Mouse (Mus musculus): ENCODE measurements around the gene Map3k9.

Gene Map3k9

DNA sequence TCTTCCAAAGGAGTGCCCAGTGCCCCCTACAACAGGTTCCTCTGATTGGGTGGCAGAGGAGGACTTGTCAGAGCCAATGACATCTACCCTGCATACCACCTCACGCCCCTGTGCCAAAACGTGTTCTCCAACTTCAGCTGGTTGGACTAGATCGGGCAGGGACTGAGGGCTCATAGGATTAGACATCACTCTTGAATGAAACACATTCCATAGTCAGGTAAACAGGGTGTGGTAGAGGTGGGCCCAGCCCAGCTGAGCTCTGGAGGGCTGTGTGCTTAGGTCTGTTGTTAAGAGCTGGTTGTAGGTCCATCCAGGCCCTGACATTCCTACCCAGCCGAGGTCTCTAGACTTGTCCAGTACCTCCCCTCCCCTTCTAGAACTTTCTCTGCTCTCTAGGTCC, 68.4 kb downstream of the Map3k9 start:
- no peak for DNase-seq (ENCODE audit: extremely low spot score, low spot score)

DNA sequence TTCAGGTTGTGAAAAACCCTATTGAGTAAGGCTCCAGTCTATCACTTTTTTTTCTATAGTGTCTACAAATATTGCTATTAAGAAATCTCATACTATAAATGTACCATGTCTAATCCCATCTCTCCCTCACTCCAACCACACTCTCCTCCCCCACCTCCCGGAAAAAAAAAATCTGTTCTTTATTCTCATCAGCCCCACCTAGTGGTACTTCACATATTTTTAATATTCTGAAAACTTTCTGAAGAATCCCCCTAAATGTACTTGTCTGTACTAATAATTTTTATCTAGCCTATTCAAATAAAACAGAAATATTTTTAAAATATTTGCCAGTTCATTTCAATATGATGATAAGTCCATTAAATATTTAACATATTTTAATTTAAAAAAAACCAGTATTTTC, 78.1 kb downstream of the Map3k9 start:
- no peak for DNase-seq (ENCODE audit: extremely low spot score, low spot score)

DNA sequence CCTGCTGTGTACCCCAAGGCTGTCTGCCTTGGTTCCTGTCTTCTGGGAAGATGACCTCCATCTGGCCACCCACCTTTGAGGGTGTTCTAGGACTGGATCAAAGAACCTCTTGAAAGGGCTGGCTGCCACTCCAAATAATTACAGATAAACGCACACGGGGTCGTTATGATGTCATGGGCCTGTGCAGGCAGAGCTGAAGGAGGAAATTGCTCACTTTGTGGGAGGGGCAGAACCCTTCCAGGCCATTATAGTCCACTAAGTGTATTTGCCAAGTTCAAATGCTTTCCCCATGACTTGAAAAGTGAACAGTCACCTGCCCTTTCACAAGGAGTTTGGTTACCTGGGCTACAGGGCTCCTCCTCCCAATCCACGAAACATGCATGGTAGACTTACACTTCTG, 83.0 kb downstream of the Map3k9 start:
- DNase-seq (ENCODE audit: extremely low spot score, low spot score), result no peak

DNA sequence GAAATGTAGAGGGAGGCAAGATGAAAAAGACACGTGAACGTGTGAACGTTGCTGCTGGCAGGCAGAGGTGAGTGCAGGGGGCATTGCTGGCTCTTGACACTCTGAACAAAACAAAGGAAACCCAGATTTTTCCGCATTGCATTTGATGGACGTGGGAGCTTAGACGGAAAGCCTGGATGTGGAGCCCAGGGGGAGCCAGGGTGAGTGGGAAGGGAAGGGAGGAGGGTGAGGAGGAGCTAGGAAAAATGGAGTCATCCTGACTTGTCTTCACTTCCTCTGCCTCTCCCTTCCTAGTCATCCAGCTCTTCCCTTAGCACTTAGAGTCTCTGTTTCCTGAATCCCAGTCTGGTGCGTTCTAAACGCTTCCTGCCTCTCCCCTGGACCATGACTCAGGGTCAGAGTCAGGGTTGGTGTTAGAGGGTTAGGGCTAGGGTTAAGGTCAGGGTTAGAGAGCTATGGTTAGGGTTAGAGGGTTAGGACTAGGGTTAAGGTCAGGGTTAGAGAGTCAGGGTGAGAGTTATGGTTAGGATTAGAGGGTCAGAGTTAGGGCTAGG, 89.7 kb downstream of the Map3k9 start:
- DNase-seq (ENCODE audit: extremely low spot score, low spot score), result no peak

DNA sequence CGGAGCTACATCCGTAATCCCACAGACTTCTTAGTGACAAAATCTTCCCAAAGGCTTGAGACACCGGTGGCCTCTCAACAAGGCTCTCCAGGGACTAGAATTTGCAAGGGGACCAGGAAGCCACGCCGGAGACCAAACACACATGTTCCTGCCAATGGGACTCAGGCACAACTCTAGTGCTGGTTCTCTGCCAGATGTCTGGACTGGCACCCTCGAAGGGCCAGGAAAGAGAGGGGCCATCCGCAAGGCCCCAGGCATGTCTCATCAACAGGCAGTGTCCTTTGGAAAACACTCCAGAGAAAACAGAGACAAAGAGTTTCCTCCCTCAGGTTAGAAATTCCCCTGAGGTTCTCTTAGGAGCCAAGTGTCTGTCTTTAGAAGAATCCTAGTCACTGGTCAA, 90.2 kb downstream of the Map3k9 start:
- DNase-seq (ENCODE audit: extremely low spot score, low spot score), result no peak

DNA sequence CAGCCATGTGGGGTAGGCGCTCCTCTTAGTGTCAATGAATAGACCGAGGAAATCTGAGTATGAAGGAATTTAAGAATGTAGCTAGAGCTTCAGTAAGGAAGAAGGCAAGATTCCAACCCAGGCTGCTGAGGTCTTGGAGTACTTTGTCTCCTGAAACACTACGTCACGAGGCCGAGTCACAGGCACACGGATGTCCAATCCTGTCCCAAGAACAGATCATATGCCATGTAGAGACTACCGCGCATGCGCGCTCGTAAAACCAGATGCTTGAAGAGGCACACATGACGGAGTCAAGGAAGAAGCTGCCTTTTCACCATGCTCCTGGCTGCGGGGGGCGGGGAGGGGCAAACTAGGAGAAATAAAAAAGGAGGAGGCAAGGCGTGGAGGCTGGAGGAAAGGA, 90.9 kb downstream of the Map3k9 start:
- no peak for DNase-seq (ENCODE audit: extremely low spot score, low spot score)

DNA sequence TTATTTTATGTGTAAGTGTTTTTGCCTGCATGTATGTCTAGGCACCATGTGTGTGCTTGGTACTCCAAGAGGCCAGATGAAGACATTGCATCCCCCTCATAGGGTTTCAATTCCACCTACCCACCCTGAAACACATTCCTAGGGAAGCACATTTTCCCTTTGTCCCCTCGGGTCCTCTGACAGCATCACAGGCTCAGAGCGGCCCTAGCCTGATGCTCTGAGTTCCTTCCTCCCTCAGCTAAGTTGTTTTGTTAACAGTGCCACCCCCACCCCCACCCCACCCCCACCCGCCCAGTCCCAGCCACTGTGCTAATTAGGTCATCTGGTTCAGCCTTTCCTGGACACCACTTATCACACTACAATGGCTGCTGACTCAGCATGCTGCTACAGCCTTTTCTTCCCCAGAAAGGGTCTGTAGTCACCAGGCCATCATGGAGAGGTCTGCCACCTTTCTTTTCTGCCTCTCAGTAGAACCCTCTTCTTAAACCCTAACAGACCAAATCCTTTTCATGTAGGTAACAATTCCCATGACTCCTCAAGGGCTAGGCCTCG, 91.4 kb downstream of the Map3k9 start:
- no peak for DNase-seq (ENCODE audit: extremely low spot score, low spot score)

DNA sequence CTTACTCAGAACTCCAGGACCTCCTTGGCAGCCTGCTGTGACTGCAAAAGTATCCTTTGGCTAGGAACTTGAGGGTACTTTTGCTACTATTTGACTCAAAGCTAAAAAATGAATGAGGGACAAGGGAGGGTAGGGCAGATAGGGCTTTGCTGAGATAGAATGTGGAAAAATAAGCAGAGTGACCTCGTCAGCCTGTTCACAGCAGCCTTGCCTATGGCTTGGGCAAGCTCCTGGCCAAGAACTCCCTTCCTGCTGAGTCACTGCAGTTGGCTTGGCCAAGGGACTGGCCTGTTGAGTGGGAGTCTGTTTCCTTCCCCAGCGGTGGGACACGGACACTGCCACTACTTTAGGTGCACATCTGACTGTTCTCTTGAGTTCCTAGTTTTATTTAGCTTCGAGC, 92.4 kb downstream of the Map3k9 start:
- no peak for DNase-seq (ENCODE audit: extremely low spot score, low spot score)

DNA sequence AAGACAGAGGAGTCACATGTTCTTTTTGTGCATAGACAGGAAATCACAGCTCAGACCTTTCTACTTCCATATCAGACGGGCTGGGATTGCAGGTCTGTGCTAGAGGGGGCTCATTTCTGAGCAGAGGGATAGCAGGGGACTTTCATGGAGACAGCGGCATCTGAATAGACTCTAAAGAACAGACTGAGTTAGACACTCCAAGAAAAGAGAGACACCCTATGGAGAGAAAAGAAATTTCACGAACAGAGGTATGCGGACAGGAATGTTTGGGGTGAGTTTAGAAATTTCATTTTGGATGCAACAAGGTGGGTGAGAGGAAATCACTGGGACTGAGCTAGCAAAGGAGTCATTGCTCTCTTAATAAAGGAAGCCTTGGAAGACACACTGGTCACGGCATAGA, 93.1 kb downstream of the Map3k9 start:
- DNase-seq (ENCODE audit: extremely low spot score, low spot score), result no peak

DNA sequence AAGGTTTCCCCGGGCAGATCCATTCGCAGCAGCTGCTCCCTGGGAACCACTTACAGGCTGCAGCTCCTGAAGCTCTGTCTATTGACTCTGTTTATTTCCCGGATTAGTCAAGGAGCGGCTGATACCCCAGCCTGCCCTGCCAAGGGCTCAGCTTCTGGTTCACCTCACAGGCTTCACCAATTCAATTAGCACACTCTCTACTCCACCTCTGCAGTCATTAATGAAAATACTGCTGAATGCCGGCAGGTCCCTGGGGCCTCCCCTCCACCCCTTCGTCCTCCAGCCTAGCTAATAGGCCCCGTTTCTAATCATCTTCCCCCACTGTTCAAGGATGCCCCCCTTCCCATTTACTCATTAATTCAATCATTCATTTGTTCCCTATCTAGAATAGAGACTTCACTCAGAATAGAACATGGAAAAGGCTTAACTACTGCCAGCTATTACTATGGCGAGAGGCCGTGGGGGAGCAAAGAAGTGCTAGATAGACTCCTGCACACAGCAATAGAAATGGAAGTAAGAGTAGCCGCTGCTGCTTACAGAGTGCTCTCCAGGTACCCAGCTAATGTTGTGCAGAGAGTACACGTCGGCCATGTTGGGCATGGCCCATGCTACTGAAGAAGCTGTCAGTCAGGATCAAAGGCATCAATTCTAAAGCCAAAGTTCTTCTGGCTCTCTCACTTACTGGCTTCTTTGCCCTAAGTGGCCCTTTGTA, 94.4 kb downstream of the Map3k9 start:
- DNase-seq (ENCODE audit: extremely low spot score, low spot score), result no peak

DNA sequence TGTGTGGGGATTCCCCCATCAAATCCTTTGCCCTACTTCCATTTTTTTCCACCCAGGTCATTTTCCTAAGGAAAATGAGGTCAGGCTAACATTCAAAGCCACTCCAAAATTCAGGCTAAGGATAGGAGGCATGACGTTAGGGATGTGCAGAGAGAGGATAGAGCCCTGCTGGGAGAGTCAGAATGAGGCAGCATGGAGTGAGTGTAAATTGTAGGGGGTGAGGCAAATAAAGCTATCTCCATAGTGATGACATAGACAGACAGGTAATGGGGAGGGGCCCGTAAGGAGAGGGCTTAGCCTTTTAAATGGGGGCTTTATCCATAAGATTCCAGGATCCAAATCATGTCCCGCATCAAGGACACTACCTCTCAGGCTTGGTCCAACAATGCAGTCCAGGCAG, 95.0 kb downstream of the Map3k9 start:
- DNase-seq (ENCODE audit: extremely low spot score, low spot score), result no peak

DNA sequence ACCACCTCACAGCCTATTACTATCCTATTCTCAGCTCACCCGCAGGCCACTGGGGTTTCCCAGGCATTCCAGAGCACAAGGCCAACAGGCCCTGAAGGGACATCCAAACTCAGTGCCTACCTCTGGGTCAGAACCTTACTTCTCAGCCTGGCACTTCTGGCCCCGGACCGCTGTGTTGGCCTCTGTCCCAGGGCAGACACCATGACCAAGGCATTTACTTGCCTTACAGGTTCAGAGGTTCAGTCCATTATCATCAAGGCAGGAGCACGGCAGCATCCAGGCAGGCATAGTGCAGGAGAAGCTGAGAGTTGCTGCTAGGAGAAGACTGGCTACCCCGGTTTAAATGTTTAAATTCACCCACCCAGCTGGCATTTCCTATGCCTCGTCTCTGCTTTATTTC, 96.9 kb downstream of the Map3k9 start:
- DNase-seq (ENCODE audit: extremely low spot score, low spot score), result no peak

DNA sequence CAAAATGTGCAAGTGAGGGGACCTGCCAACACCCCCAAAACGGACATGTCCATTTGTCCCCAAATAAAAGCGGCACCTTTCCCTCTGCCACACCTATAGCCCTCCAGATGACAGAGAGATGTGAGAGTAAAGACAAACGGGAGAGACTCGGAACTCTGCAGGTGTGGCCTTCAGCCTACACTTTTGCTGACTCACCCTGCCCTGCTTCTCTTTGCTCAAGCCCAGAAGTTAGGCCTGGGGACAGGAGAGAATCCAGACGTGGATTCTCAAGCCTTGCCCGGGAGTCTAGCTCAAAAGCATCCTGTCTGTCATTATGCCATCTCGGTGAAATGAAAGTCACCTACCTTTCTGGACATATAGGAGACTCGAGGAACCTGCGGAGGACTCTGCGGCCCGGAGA, 97.6 kb downstream of the Map3k9 start:
- DNase-seq (ENCODE audit: extremely low spot score, low spot score), result no peak

DNA sequence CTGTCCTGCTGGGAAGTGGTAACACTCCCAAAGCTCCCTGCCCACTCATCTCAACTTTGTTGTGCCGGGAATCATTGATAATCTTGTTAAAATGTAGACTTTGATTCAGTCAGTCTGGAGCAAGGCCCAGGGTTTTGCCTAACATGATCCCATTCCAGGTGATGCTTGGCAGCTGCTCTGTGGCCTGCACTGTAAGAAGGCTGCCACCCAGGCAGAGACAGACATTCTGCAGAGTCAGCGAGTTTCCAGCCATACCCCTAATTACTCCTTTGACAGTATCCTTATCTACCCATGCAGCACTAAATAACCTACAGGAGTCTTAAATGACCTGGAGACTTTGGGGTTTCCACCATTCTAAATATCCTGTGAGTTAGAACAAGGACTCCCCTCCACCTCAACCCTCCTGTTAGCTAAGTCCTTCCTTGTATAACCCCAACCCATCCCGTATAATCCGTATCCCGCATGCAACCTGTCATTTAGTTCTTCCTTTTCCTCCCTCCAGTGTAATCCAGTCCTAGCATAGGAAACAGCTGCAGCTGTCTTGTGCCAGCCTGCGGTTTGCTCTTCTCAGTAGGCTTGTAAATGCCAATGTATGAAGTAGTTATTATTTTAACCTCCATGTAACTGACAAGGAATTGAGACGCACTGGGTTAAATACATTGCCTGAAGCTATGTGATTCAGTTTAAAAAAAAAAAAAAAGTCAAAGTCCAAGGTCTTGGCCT, 101.0 kb downstream of the Map3k9 start:
- DNase-seq (ENCODE audit: extremely low spot score, low spot score), result no peak

DNA sequence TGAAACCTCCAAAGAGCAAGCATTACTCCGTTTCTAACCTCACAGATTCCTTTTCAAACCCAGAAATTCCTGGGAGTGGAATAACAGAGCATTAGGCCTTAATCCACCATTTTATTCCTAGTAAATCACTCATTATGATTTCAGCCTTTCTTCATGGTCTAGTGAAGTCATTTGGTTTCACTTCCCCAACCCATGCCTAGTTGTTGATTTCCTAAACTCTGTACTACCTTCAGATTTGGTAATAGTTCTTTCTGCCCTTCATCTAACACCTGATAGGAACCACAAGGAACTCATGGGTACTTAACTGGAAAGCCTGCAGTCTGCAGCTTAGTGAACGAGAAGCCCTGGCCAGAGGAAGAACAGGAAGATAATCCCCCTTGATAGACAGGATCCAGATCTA, 105.4 kb downstream of the Map3k9 start:
- no peak for DNase-seq (ENCODE audit: extremely low spot score, low spot score)

Measured in neural tube, embryonic 10.5 days (tissue).